Mouse (Mus musculus) embryo, embryonic 9.5 days (tissue): ENCODE results near the gene Mycl.
A peak's percentile ranks its signal among the peaks of the same experiment; 100 is the strongest.
"Not testable (repeated sequence)": the region's sequence is repeated elsewhere in the genome, so short reads cannot be mapped to it uniquely, and the experiment has no call there.

Experiments used
- DNase-seq: peaks from one replicate; pipeline ENCODE4 v3.0.0-alpha.2; 2017; ENCODE audit errors: extremely low spot score

Gene Mycl

GRCm38 (mm10) chr4:122981238-122981637, 14.2 kb upstream of the Mycl start:
- no peak for DNase-seq

GRCm38 (mm10) chr4:122981930-122982329, 13.5 kb upstream of the Mycl start:
- no peak for DNase-seq

DNA sequence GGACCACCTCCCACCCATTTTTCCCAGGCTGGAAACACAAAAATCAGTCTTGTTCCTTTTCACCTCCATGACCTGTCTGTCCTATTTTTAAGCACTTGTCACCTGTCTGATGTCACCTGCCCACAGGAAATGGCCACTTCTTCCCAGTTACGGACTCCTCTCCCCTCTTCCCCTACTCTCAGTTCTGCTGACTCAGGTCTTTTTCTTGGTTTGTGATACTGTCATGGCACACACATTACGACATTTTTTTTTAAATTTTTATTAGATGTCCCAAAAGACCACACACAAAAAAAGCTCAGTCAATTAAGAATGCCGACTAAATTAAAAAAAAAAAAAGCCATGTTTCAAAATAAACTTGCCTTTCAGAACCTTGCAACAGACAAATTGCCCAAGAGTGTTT, 12.9 kb upstream of the Mycl start:
- DNase-seq, result no peak

DNA sequence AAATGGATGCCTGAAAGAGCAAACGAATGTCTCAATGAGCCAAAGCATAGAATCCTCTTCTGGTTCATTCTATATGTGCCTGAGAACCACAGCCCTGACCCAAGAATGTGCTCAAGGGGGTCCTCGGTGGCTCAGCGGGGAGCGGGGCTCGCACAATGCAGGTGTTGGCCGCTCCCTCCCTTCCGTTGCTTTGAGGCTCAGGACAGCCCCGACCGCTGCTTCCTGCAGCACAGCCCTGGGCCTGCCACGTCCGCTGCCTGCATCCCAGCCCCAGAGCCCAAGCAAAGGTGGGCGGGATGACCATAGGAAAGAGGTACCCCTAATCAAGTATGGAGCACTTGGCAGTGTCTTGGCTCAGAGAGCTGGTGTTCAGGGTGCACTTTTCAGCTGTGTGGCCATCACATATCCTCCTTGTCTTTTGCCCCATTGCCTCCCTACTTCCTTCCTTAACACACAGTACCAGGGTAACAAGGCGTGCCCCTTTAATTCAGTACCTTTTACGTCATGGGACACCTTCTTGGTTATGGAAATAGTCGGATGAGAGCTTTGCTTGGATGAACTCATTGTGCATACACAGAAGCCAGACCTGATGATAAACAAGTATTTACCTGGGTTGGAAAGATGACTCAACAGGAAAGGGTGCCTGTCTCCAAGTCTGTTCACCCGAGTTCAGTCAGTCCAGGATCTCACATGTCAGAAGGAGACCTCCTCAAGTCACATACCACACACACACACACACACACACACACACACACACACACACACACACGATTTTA, 11.8 kb upstream of the Mycl start:
- DNase-seq, result no peak

DNA sequence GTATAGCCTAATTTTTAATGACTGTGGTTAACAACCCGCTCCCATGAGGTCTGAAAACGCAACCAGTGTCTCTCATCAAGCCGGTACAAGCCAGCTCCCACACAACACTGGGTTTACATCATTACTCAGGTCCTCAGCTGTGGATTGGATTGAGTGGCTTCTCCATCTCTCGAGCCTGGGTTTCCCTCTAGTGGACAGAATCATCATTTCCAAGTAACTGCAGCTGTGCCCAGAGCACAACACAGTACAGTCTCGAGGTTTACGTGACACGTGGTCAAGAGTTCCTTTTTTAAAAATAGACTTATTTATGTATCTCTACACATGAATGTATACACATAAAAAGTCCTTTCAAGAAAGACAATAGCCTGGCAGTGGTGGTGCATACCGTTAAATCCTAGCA, 10.3 kb upstream of the Mycl start:
- DNase-seq, result peak; percentile 55

DNA sequence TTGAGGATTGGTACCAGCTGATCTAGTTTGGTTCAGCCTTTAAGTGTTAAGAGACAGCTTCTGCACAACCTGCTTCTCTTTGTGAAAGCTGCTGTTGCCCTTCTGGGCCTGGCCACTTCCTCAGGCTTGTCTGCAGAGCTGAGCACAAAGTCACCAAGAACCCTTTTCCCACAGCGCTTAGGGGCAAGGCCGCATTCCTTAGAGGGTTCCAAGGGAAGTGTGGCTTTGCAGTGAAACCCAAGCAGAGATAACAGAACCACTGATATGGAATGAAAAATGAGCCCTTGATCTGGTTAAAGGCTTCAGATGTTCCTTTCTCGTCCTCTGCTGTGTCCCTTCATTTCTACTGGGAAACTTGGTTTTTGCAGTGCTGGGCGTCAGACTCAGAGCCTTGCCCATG, 8.0 kb upstream of the Mycl start:
- DNase-seq, result no peak

DNA sequence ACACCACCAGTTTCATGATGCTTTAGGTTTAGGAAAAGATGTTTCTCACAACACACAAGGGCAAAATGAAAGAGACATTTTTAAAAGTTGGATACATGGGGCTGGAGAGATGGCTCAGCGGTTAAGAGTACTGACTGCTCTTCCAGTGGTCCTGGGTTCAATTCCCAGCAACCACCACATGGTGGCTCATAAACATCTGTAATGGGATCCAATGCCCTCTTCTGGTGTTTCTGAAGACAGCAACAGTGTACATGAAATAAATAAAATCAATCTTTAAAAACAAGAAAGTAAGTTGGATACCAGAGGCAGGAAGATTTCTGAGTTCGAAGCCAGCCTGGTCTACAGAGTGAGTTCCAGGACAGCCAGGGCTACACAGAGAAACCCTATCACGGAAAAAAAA, 7.4 kb upstream of the Mycl start:
- DNase-seq, result not testable (repeated sequence)

DNA sequence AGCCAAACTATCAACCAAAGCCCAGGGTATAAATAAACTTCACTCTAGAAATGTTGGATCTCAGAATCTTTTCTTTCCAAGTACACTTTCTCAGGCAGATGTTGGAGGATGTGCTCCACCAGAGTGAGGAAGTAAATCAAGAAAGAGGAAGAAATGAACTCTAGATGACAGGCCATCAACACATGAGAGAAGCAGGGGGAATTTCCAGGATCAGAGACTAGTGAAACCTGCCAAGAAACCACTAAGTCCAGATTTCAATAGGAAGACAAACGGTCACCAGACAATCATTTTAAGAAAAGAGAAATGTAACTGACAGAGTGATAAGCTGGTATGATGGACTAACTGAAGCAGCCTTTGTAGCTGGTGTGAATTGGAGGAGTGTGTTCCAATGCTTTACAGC, 4.3 kb upstream of the Mycl start:
- DNase-seq, result no peak

DNA sequence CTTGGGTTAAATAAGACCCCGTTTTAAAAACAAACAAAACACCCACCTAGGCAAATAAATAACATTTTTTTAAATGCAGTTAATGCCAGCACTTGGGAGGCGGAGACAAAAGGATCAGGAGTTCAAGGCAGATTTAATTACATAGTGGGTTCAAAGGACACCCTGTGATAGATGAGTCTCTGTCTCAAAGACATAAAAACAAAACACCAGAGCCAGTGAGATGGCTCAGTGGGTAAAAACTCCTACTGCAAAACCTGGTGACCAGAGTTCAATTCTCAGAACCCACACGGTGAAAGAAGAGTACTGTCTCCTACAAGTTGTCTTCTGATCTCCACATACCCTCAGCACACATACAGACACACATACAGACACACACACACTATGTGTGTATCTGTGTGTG, 3.2 kb upstream of the Mycl start:
- DNase-seq, result no peak

DNA sequence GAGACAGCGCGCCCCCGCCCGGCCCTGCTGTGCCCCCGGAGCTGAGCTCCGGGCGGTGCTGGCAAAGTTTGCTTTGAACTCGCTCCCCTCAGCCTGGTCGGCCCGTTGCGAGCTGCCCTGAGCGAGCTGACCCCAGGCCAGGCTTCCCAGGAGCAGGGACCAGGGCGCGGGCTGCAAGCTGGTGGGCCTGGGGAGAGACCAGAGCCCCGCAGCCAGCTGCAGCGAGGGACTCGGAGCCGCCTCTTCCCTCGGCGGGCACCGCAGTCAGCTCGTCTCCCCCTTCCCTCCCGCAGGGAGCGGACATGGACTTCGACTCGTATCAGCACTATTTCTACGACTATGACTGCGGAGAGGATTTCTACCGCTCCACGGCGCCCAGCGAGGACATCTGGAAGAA, 767 bp downstream of the Mycl start:
- no peak for DNase-seq

- DNase-seq, result peak; percentile 71
Measured at GRCm38 (mm10) chr4:122996618-122997381, 1.3 kb downstream of the Mycl start.

GRCm38 (mm10) chr4:122998537-122999262, 3.2 kb downstream of the Mycl start:
- peak; percentile 87 for DNase-seq

DNA sequence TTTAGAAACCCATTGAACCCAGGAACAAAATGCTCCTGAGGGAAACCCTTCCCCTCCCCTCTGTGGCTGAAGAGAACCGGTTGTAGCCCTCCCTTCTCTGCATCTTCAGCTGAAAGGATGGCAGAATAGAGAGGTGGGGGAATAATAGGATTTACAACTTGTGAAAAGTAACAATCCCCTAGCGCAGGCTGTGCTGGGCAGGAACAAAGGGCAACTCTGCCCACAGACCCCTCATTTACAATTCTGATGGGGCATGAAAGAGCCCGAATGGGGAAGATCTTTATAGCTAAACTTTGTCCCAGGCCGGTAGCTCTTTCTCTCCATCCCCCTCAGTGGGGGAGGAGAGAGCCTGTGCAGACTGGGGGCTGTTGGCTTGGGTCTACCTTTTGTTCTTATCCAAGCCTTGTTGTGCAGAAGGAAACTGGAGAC, 3.8 kb downstream of the Mycl start:
- peak; percentile 72 for DNase-seq

DNA sequence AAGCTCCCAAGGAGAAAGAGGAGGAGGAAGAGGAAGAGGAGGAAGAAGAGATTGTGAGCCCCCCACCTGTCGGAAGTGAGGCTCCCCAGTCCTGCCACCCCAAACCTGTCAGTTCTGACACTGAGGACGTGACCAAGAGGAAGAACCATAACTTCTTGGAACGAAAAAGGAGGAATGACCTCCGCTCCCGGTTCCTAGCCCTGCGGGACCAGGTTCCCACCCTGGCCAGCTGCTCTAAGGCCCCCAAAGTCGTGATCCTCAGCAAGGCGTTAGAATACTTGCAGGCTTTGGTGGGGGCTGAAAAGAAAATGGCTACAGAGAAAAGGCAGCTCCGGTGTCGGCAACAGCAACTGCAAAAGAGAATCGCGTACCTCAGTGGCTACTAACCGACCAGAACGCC, 4.7 kb downstream of the Mycl start:
- no peak for DNase-seq

- no peak for DNase-seq
Measured at GRCm38 (mm10) chr4:123000617-123001342, 5.3 kb downstream of the Mycl start.

- DNase-seq, result peak; percentile 56
Measured at GRCm38 (mm10) chr4:123005054-123005966, 9.9 kb downstream of the Mycl start.

DNA sequence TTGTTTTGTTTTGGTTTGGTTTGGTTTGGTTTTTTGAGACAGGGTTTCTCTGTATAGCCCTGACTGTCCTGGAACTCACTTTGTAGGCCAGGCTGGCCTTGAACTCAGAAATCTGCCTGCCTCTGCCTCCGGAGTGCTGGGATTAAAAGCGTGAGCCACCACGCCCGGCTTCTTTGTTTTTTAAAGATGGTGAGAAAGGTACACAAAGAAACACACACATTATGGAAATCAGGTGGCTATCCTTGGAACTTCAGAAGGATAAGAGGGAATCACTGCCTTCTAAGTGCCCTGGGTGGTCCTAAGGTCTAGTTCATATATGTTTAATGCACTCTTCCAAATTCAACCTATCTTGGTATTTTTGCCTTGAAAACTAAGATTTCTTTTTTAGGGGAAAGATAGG, 17.0 kb downstream of the Mycl start:
- DNase-seq, result not testable (repeated sequence)

DNA sequence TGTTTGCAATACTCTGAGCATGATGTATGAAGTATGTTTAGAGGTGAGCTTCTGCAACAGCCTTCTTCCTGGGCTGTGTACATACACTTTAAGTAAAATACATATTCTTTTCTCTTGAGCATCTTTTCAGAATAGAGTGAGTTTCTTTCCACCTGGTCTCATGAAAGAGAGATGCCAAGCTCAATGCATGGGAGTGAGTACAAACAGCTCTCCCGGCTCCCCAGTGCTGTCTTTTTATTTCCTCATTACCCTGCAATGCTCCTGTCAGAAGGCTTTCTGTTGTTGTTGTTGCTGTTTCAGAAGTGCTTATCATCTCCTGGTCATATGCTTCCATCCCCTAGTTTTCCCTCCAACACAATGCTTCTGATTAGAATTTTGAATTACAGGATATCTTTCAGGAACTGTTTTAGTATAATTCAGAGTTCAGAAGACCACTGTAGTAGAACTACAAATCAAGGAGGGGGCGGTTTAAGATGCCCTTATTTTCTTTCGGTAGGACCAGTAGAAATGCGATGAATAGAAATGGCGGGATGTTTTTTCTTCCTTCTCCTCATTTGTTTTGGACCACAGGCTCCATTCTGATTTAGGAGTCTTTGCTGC, 18.0 kb downstream of the Mycl start:
- DNase-seq, result no peak

GRCm38 (mm10) chr4:123013949-123014406, 18.5 kb downstream of the Mycl start:
- peak; percentile 67 for DNase-seq
